Mouse (Mus musculus): ENCODE measurements around the gene Parvb. TPM values are rescaled to one million over a fixed set of nuclear protein-coding genes. Genes with fewer than 3 reads are reported as not detected.

Parvb gene
- polyA plus RNA-seq (2012; rRNA removed; ENCODE audit: low replicate concordance): 8.7 and 12.6 TPM in 2 replicates

GRCm38 (mm10) chr15:84231721-84232561, at the start of gene Parvb:
TSS of gene Parvb (plus strand) at chr15:84232043.

DNA sequence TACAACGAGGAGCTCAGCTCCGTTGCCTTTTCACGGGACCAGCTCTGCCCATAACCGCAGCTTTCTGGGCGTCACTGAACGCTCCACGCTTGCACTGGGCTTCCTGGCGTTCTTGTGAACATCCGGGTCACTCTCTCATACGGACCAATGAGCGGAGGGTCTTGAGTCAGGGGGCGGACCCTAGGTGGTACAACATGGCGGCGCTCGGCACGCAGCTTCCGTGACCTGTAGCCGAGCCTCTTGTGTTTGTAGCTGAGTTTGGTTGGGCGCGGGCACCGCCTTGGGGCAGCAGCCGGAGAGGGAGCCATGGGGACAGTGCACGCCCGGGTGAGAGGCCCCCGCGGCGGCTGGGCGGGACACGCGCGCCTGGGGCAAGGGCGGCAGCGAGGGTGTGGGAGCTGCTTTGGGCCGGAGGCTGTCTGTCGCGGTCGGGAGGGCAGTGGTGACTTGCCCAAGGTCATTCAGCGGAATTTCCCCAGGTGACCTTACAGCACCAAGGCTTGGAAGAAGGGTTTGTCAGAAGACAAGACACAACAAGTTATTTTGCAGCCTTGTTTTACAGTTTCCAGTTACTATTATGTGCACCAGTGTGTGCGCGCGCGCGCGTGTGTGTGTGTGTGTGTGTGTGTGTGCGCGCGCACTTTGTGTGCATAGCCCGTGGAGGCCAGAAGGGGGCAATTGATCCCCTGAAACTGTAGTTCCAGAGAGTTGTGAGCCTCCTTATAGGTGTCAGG, 39.6 kb upstream of the Parvb start, which contains the start of gene Samm50:
TSS of gene Samm50 (plus strand) at position 184 of the 734 bp plus-strand sequence.

DNA sequence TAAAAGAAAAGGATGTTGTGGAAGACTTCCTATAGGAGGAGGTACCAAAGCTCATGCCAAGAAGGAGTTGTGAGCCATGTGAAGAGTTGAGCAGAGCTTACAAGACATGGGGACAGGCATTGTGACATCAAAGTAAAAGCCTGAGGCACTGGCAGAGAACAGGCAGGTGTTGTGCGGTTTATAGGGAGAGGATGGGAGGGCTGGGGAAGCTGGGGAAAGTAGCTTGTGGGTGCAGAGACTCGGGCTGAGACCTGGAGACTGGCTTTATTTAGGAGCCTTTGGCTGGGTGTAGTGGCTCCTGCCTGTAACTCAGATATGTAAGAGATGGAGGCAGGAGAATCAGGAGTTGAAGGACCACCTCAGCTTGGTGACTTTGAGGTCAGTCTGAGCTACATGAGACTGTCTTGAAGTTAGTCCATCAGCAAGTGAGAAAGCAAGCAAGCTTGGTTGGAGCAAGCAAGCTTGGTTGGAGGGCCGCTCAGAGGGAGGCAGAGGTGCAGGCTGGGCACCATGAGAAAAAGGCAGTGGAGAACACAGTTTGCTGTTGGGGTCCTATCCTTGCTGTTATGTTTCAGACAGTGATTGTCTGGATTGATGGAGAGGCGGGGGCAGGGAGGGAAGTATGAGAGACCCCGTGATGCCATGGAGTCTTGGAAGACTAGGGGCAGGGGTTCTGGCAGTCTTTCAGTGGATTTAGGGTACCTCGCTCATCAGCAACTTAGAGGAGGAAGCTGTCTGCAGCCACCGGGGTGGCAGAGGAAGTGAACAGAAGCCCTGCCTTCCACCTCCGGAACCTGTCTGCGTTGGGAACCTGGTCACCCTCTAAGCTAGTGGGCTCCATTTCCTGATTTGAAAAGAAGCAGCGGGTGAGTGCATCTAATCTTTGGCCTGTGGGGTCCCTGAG, 92.4 kb downstream of the Parvb start, which contains the start of gene Parvg:
TSS of gene Parvg (plus strand) at position 61 of the 904 bp plus-strand sequence.

Other genes with a start within 250 kb of the Parvb start
- gene Efcab6, start 166.7 kb upstream of the Parvb start, polyA plus RNA-seq (2012; rRNA removed; ENCODE audit: low replicate concordance): 0.83 TPM in 1 of 2 replicates, not detected in the other
- not detected in 2 replicates for gene Sult4a1, start 126.3 kb upstream of the Parvb start, polyA plus RNA-seq (2012; rRNA removed; ENCODE audit: low replicate concordance)
- gene Pnpla5, start 108.9 kb upstream of the Parvb start, polyA plus RNA-seq (2012; rRNA removed; ENCODE audit: low replicate concordance): 0.41 and 1.8 TPM in 2 replicates
- 779 and 822 TPM in 2 replicates for gene Pnpla3, start 64.2 kb upstream of the Parvb start, polyA plus RNA-seq (2012; rRNA removed; ENCODE audit: low replicate concordance)
- gene Samm50, start 39.8 kb upstream of the Parvb start, polyA plus RNA-seq (2012; rRNA removed; ENCODE audit: low replicate concordance): 10.1 and 10.6 TPM in 2 replicates
- 23.3 and 24.2 TPM in 2 replicates for gene Parvg, start 92.0 kb downstream of the Parvb start, polyA plus RNA-seq (2012; rRNA removed; ENCODE audit: low replicate concordance)
- 0.43 and 0.53 TPM in 2 replicates for gene Shisal1, start 215.1 kb downstream of the Parvb start, polyA plus RNA-seq (2012; rRNA removed; ENCODE audit: low replicate concordance)

All from mammary gland, adult 2 months (tissue).